Mouse (Mus musculus) intestine, postnatal 0 days (tissue): ENCODE measurements around the gene Fbxw11. TPM values are rescaled to one million over a fixed set of nuclear protein-coding genes. Genes with fewer than 3 reads are reported as not detected.

Source experiments
- ATAC-seq: fragments of 200-750 bp; cut with Nextera tagmentation; 2 replicates; pipeline ENCODE4 v1.8.0; 2017; ENCODE audit warnings: mild to moderate bottlenecking, moderate TSS enrichment, moderate library complexity
- H3K27ac ChIP-seq: fragments of 300-500 bp; sonication (generic); 2 replicates; pipeline ENCODE4 v1.5.1; 2014; ENCODE audit warnings: mild to moderate bottlenecking, low read depth, low read length, moderate library complexity
- H3K27me3 ChIP-seq: fragments of 300-500 bp; sonication (generic); replicated peaks from 2 replicates; pipeline ENCODE4 v1.6.1; 2014; ENCODE audit warnings: low read length, mixed read lengths; ENCODE audit not compliant: control insufficient read depth, insufficient read depth
- H3K36me3 ChIP-seq: fragments of 300-500 bp; sonication (generic); 2 replicates; pipeline ENCODE4 v1.6.1; 2014; ENCODE audit warnings: mild to moderate bottlenecking, moderate library complexity; ENCODE audit not compliant: control insufficient read depth, insufficient read depth
- H3K4me1 ChIP-seq: fragments of 300-500 bp; sonication (generic); replicated peaks from 2 replicates; pipeline ENCODE4 v1.6.1; 2014; ENCODE audit warnings: antibody characterized with exemption, low read length, mixed read lengths; ENCODE audit not compliant: control insufficient read depth, insufficient read depth
- H3K4me2 ChIP-seq: fragments of 300-500 bp; sonication (generic); replicated peaks from 2 replicates; pipeline ENCODE4 v1.6.1; 2014; ENCODE audit warnings: low read depth, mild to moderate bottlenecking, moderate library complexity
- H3K4me3 ChIP-seq: fragments of 300-500 bp; sonication (generic); 2 replicates; pipeline ENCODE4 v1.5.1; 2014; ENCODE audit warnings: low read depth, low read length
- H3K9ac ChIP-seq: fragments of 300-500 bp; sonication (generic); 2 replicates; pipeline ENCODE4 v1.6.1; 2014; ENCODE audit warnings: mild to moderate bottlenecking, low read depth, low read length
- H3K9me3 ChIP-seq: fragments of 300-500 bp; sonication (generic); 2 replicates; pipeline ENCODE4 v1.6.1; 2016; ENCODE audit warnings: mixed run types; ENCODE audit not compliant: control insufficient read depth
- CTCF ChIP-seq: sonication (generic); IDR thresholded peaks from 2 replicates; pipeline ENCODE4 v1.5.1; 2016; ENCODE audit warnings: low read depth, mild to moderate bottlenecking, control low read depth, antibody characterized with exemption, moderate library complexity
- WGBS: fragments of 180-500 bp; shearing (Covaris S2); extraction: QIAGEN DNeasy Blood & Tissue Kit; methylation state at CpG from one replicate; pipeline ENCODE4 v1.1.7; 2014; 5-methylcytosine and 5-hydroxymethylcytosine counted together
- polyA plus RNA-seq: library from polyadenylated mRNA; unstranded; fragments of >200 nt; fragmentation: Nextera tagmentation; extraction: Ambion mirVana; gene quantifications from 2 replicates; pipeline ENCODE4 v1.2.1, GENCODE M21; 2015

Gene Fbxw11
- polyA plus RNA-seq, 1 experiment from 2014 or later: 33.8 TPM

- H3K9me3 ChIP-seq: no peaks in the 10 kb centered on the region
- H3K4me3 ChIP-seq: no peak overlapping the region
- 37% methylated on average over 2 of the region's 2 CpGs for WGBS
- no peak overlapping the region for H3K9ac ChIP-seq
- no peaks in the 10 kb centered on the region for H3K4me1 ChIP-seq
- H3K27me3 ChIP-seq: no peaks in the 10 kb centered on the region
- TF ChIP-seq CTCF: no peak
- ATAC-seq: no peak
- H3K4me2 ChIP-seq: no peak overlapping the region
- no peaks in the 10 kb centered on the region for H3K36me3 ChIP-seq
- H3K27ac ChIP-seq: no peak overlapping the region
Measured at GRCm38 (mm10) chr11:32781633-32782404, 139.3 kb downstream of the Fbxw11 start.

DNA sequence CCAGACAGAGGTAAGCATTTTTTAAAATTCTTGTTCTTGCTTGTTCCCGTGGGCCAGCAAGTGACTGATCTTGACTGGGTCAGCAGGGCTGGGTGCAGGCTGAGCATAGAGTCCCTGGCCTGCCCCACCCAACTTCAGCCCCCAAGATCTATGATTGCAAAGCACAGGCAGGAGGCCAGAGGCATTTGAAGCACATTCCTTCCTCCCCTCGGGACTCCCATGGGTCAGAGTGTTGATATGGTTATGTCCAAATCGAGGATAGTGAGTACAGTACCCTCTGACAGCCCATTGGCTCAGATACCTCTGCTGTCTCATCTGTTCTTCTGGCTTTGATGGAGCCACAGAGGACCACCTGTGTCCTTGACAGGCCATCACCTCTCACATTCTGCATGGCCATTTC lies 140.2 kb downstream of the Fbxw11 start:
- H3K27ac ChIP-seq: no peak overlapping the region
- H3K9ac ChIP-seq: no peak overlapping the region
- WGBS: 55% methylated on average over 3 of the region's 3 CpGs
- no peaks in the 10 kb centered on the region for H3K36me3 ChIP-seq
- H3K9me3 ChIP-seq: no peaks in the 10 kb centered on the region
- no peaks in the 10 kb centered on the region for H3K27me3 ChIP-seq
- no peak overlapping the region for H3K4me2 ChIP-seq
- H3K4me3 ChIP-seq: no peak overlapping the region
- H3K4me1 ChIP-seq: no peaks in the 10 kb centered on the region
- no peak for ATAC-seq
- TF ChIP-seq CTCF: no peak

DNA sequence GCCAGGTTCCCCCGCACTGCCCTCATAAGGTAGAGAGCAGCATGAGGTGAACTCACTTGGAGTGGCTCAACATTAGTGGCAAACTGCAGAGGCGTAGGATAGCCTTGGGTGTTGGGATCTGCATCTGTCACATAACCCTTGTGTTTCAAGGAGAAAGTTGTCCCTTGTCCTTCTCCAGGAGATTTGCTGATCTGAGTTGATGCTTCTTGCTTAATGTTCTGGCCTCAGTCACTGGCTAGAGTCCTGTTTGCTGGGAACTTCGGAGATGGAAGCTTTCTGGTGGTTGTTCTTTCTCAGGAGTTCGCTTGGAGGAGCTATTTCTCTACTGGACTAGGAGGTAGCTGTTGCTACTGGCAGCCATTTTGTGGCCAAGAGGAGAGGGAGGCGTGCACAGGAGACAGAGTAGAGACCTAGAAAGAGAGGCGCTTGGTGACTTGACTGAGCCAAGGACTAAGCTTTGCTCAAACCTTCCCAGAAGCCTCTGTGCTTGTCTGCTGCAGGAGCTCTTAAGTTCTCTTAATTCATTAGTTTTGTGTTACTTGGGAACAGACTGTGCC lies 143.1 kb downstream of the Fbxw11 start:
- H3K9me3 ChIP-seq: no peaks in the 10 kb centered on the region
- no peak for TF ChIP-seq CTCF
- no peaks in the 10 kb centered on the region for H3K27me3 ChIP-seq
- H3K4me1 ChIP-seq: no peaks in the 10 kb centered on the region
- no peak overlapping the region for H3K9ac ChIP-seq
- no peak overlapping the region for H3K4me3 ChIP-seq
- no peaks in the 10 kb centered on the region for H3K36me3 ChIP-seq
- ATAC-seq: no peak
- no peak overlapping the region for H3K27ac ChIP-seq
- WGBS: 84% methylated on average over 6 of the region's 6 CpGs
- H3K4me2 ChIP-seq: no peak overlapping the region

DNA sequence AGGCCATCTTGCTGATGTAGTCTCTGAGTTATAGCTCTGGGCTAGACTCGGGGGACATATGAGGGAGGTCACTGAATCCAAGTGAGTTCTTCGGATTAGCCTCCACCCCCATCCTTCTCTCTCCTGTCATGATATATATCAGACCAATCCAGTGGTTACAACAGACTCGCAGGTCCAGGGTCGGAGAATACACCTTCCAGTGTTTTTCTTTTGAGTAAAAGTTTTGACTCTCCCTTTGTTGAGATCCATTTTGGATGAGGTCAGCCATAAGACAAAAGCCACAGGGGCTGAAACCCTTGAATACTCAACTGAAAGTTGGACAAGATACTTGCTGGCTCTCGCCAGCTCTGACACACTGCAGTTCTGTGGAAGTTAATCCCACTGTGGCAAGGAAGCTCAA lies 143.7 kb downstream of the Fbxw11 start:
- H3K9me3 ChIP-seq: no peaks in the 10 kb centered on the region
- no peak overlapping the region for H3K4me2 ChIP-seq
- 84% methylated on average over 5 of the region's 5 CpGs for WGBS
- no peaks in the 10 kb centered on the region for H3K4me1 ChIP-seq
- H3K27me3 ChIP-seq: no peaks in the 10 kb centered on the region
- ATAC-seq: no peak
- H3K9ac ChIP-seq: no peak overlapping the region
- no peak for TF ChIP-seq CTCF
- no peak overlapping the region for H3K27ac ChIP-seq
- no peaks in the 10 kb centered on the region for H3K36me3 ChIP-seq
- no peak overlapping the region for H3K4me3 ChIP-seq

- WGBS: 63% methylated on average over 10 of the region's 10 CpGs
- H3K4me1 ChIP-seq: no peaks in the 10 kb centered on the region
- H3K27me3 ChIP-seq: no peaks in the 10 kb centered on the region
- no peak overlapping the region for H3K4me2 ChIP-seq
- H3K4me3 ChIP-seq: no peak overlapping the region
- TF ChIP-seq CTCF: no peak
- H3K9me3 ChIP-seq: no peaks in the 10 kb centered on the region
- ATAC-seq: no peak
- no peak overlapping the region for H3K9ac ChIP-seq
- H3K36me3 ChIP-seq: no peaks in the 10 kb centered on the region
- H3K27ac ChIP-seq: no peak overlapping the region
Measured at GRCm38 (mm10) chr11:32794759-32795445, 152.4 kb downstream of the Fbxw11 start.

Other genes starting within 250 kb of the Fbxw11 start
- 7.1 and 7.9 TPM in 2 replicates for gene Ubtd2, start 187.4 kb upstream of the Fbxw11 start, polyA plus RNA-seq
- gene Efcab9, start 110.6 kb upstream of the Fbxw11 start, polyA plus RNA-seq: 0.21 and 0.58 TPM in 2 replicates
- 2.6 and 2.7 TPM in 2 replicates for gene Stk10, start 109.4 kb upstream of the Fbxw11 start, polyA plus RNA-seq
- gene Smim23, start 181.9 kb downstream of the Fbxw11 start, polyA plus RNA-seq: not detected in 2 replicates